Mouse (Mus musculus): ENCODE data around the gene B3glct. TPM values are rescaled to one million over a fixed set of nuclear protein-coding genes. Genes with fewer than 3 reads are reported as not detected.

The B3glct gene
- total RNA-seq, 1 experiment, result 6.0 TPM

- in situ Hi-C loops (cut with MboI; ENCODE audit: low sequenced_read_pairs in 2 of 2, unreplicated experiment in 2 of 2), result no loop called here
- H3K9me3 ChIP-seq (ENCODE audit: control insufficient read depth, insufficient read depth, low read depth, low read length), result no peaks in the 10 kb centered on the region
- peak; percentile 48 for DNase-seq (ENCODE audit: low read depth, low spot score)
Observed at GRCm38 (mm10) chr5:149780411-149780810, 102.4 kb downstream of the B3glct start.

DNA sequence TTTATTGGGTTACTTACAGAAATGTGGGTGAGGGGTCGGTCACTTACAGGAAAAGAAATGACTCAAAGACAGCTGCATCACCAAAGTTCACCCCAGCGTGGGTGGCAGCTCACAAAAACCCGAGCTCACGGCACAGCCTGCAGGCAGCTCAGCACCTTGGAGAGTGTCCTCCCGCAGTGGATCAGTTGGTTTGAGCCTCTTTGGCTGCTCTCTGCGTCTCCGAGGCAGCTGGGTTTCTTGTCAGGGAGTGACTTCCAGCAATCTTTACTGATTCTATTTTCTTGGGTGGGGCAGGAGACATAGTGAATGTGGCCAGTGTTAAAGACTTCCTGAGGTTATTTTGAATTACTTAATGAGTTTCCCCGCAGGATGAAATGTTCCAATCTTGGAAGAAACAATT, 112.1 kb downstream of the B3glct start:
- H3K9me3 ChIP-seq (ENCODE audit: control insufficient read depth, insufficient read depth, low read depth, low read length), result no peaks in the 10 kb centered on the region; the same call in 1 of the 2 replicates
- no peak overlapping the region for H3K27ac ChIP-seq (ENCODE audit: insufficient read depth, low read depth, low read length, poor library complexity, severe bottlenecking)
- H3K4me3 ChIP-seq (ENCODE audit: insufficient read depth in 1 of 2, low read depth in 1 of 2, low read length in 2 of 2, poor library complexity in 1 of 2, severe bottlenecking in 1 of 2), result no peak overlapping the region
- no peak overlapping the region for H3K9ac ChIP-seq (ENCODE audit: insufficient read depth, low read depth, low read length, poor library complexity, severe bottlenecking)
- TF ChIP-seq MAFK (IDR thresholded peaks at IDR 0.05; ENCODE audit: insufficient read depth, low read depth, low read length) (no peak), HCFC1 (IDR thresholded peaks at IDR 0.05; ENCODE audit: borderline replicate concordance, insufficient read depth, low read length) (no peak), CHD2 (IDR thresholded peaks at IDR 0.05; ENCODE audit: low read depth, low read length) (no peak), ZNF384 (IDR thresholded peaks at IDR 0.05; ENCODE audit: low read depth, low read length) (no peak), ZC3H11A (IDR thresholded peaks at IDR 0.05; ENCODE audit: borderline replicate concordance, low read depth, low read length) (no peak)
- no peaks in the 10 kb centered on the region for H3K4me1 ChIP-seq (ENCODE audit: control insufficient read depth in 2 of 2, insufficient read depth in 2 of 2, low read length in 2 of 2, poor library complexity in 1 of 2)
- no peaks in the 10 kb centered on the region for H3K36me3 ChIP-seq (ENCODE audit: control insufficient read depth, insufficient read depth, low read length, poor library complexity, severe bottlenecking)
- in situ Hi-C loops (cut with MboI; ENCODE audit: low sequenced_read_pairs in 2 of 2, unreplicated experiment in 2 of 2), result no loop called here
- peak; percentile 40 for DNase-seq (ENCODE audit: low read depth, low spot score)

More at GRCm38 (mm10) chr5:149780411-149780810, 102.4 kb downstream of the B3glct start:
- no peak overlapping the region for H3K4me3 ChIP-seq (ENCODE audit: insufficient read depth in 1 of 2, low read depth in 1 of 2, low read length in 2 of 2, poor library complexity in 1 of 2, severe bottlenecking in 1 of 2)
- H3K36me3 ChIP-seq (ENCODE audit: control insufficient read depth, insufficient read depth, low read length, poor library complexity, severe bottlenecking), result no peaks in the 10 kb centered on the region
- H3K27ac ChIP-seq (ENCODE audit: insufficient read depth, low read depth, low read length, poor library complexity, severe bottlenecking), result no peak overlapping the region
- TF ChIP-seq MAFK (IDR thresholded peaks at IDR 0.05; ENCODE audit: insufficient read depth, low read depth, low read length), result no peak
- TF ChIP-seq ZC3H11A (IDR thresholded peaks at IDR 0.05; ENCODE audit: borderline replicate concordance, low read depth, low read length), result peak; percentile 32; the same call in 1 of the 2 replicates
- no peak overlapping the region for H3K9ac ChIP-seq (ENCODE audit: insufficient read depth, low read depth, low read length, poor library complexity, severe bottlenecking)
- no peaks in the 10 kb centered on the region for H3K4me1 ChIP-seq (ENCODE audit: control insufficient read depth in 2 of 2, insufficient read depth in 2 of 2, low read length in 2 of 2, poor library complexity in 1 of 2)

- TF ChIP-seq CHD2 (IDR thresholded peaks at IDR 0.05; ENCODE audit: low read depth, low read length), result no peak
- in situ Hi-C loops (cut with MboI; ENCODE audit: low sequenced_read_pairs in 2 of 2, unreplicated experiment in 2 of 2), result no loop called here
- DNase-seq (ENCODE audit: low read depth, low spot score), result no peak
- H3K36me3 ChIP-seq (ENCODE audit: control insufficient read depth, insufficient read depth, low read length, poor library complexity, severe bottlenecking), result no peaks in the 10 kb centered on the region
- no peak overlapping the region for H3K4me3 ChIP-seq (ENCODE audit: insufficient read depth in 1 of 2, low read depth in 1 of 2, low read length in 2 of 2, poor library complexity in 1 of 2, severe bottlenecking in 1 of 2)
- no peak overlapping the region for H3K27ac ChIP-seq (ENCODE audit: insufficient read depth, low read depth, low read length, poor library complexity, severe bottlenecking)
- H3K9ac ChIP-seq (ENCODE audit: insufficient read depth, low read depth, low read length, poor library complexity, severe bottlenecking), result no peak overlapping the region
- H3K4me1 ChIP-seq (ENCODE audit: control insufficient read depth in 2 of 2, insufficient read depth in 2 of 2, low read length in 2 of 2, poor library complexity in 1 of 2), result no peaks in the 10 kb centered on the region
- H3K9me3 ChIP-seq (ENCODE audit: control insufficient read depth, insufficient read depth, low read depth, low read length), result no peaks in the 10 kb centered on the region
Observed at GRCm38 (mm10) chr5:149810071-149810470, 132.0 kb downstream of the B3glct start.

DNA sequence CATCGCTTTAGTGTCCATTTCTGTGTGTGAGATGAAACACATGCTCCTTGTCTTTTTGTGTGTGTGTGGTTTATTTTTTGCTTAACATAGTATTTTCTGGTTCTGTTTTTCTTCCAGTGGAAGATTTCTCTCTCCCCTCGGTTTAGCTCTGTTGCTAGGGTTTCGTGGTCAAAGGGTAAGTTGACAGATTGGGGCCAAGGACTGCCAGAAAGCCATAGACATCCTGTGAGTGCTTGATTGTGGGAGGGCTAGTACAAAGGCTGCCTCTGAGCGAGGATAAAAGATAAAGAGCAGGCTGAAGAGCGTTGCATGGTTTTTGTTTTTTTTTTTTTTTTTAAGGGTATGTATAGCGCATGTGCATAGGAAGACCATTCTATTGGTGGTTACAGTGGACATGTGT, 133.8 kb downstream of the B3glct start:
- H3K4me1 ChIP-seq (ENCODE audit: control insufficient read depth in 2 of 2, insufficient read depth in 2 of 2, low read length in 2 of 2, poor library complexity in 1 of 2), result no peaks in the 10 kb centered on the region
- no peaks in the 10 kb centered on the region for H3K36me3 ChIP-seq (ENCODE audit: control insufficient read depth, insufficient read depth, low read length, poor library complexity, severe bottlenecking)
- no peak overlapping the region for H3K9ac ChIP-seq (ENCODE audit: insufficient read depth, low read depth, low read length, poor library complexity, severe bottlenecking)
- in situ Hi-C loops (cut with MboI; ENCODE audit: low sequenced_read_pairs in 2 of 2, unreplicated experiment in 2 of 2), result no loop called here
- H3K9me3 ChIP-seq (ENCODE audit: control insufficient read depth, insufficient read depth, low read depth, low read length), result no peaks in the 10 kb centered on the region
- TF ChIP-seq CHD2 (IDR thresholded peaks at IDR 0.05; ENCODE audit: low read depth, low read length) (no peak), ZNF384 (IDR thresholded peaks at IDR 0.05; ENCODE audit: low read depth, low read length) (no peak), MAFK (IDR thresholded peaks at IDR 0.05; ENCODE audit: insufficient read depth, low read depth, low read length) (no peak), HCFC1 (IDR thresholded peaks at IDR 0.05; ENCODE audit: borderline replicate concordance, insufficient read depth, low read length) (no peak), ZC3H11A (IDR thresholded peaks at IDR 0.05; ENCODE audit: borderline replicate concordance, low read depth, low read length) (no peak)
- no peak for DNase-seq (ENCODE audit: low read depth, low spot score)
- H3K27ac ChIP-seq (ENCODE audit: insufficient read depth, low read depth, low read length, poor library complexity, severe bottlenecking), result no peak overlapping the region
- no peak overlapping the region for H3K4me3 ChIP-seq (ENCODE audit: insufficient read depth in 1 of 2, low read depth in 1 of 2, low read length in 2 of 2, poor library complexity in 1 of 2, severe bottlenecking in 1 of 2)

Other genes with a start within 250 kb of the B3glct start
- gene Tex26, start 238.6 kb upstream of the B3glct start, total RNA-seq (2012; rRNA removed), result 0.32 and 0.71 TPM in 2 replicates
- gene Wdr95, start 149.6 kb upstream of the B3glct start, total RNA-seq (2012; rRNA removed), result 1.1 and 1.5 TPM in 2 replicates
- 80.4 and 98.3 TPM in 2 replicates for gene Hsph1, start 41.9 kb upstream of the B3glct start, total RNA-seq (2012; rRNA removed)